Mouse (Mus musculus) heart, embryonic 14.5 days (tissue): Measurements from ENCODE around the gene Fzd1. TPM values are rescaled to one million over a fixed set of nuclear protein-coding genes. Genes with fewer than 3 reads are reported as not detected.

Experiments
- ATAC-seq: fragments of 200-750 bp; cut with Nextera tagmentation; 2 replicates; pipeline ENCODE4 v1.8.0; 2017; ENCODE audit warnings: low read depth, moderate TSS enrichment; ENCODE audit not compliant: insufficient number of reproducible peaks, insufficient read depth, low FRiP score
- H3K27ac ChIP-seq, 2 experiments: fragments of 200-500 bp in 1 of 2; fragments of 300-500 bp in 1 of 2; sonication (generic) in 1 of 2; replicated peaks in 1 of 2; 2 replicates each; pipeline ENCODE4 v1.5.1; 2012 to 2014; ENCODE audit warnings: low read depth in 2 of 2, low read length in 2 of 2, control low read depth in 1 of 2, mild to moderate bottlenecking in 1 of 2, mixed read lengths in 1 of 2; ENCODE audit not compliant: control insufficient read depth in 1 of 2, insufficient read depth in 1 of 2
- H3K27me3 ChIP-seq: fragments of 300-500 bp; sonication (generic); 2 replicates; pipeline ENCODE4 v1.6.1; 2014; ENCODE audit warnings: mild to moderate bottlenecking, low read length, control low read depth; ENCODE audit not compliant: control insufficient read depth, insufficient read depth
- H3K36me3 ChIP-seq: fragments of 300-500 bp; sonication (generic); 2 replicates; pipeline ENCODE4 v1.6.1; 2014; ENCODE audit warnings: mild to moderate bottlenecking, control low read depth, low read length, mixed read lengths; ENCODE audit not compliant: control insufficient read depth, insufficient read depth
- H3K4me1 ChIP-seq, 2 experiments: fragments of 200-500 bp in 1 of 2; fragments of 300-500 bp in 1 of 2; sonication (generic) in 1 of 2; 2 replicates each; pipeline ENCODE4 v1.6.1; 2012 to 2014; ENCODE audit warnings: low read length in 2 of 2, control low read depth in 1 of 2, mixed read lengths in 1 of 2; ENCODE audit not compliant: control insufficient read depth in 2 of 2, insufficient read depth in 2 of 2
- H3K4me2 ChIP-seq: fragments of 300-500 bp; sonication (generic); 2 replicates; pipeline ENCODE4 v1.6.1; 2014; ENCODE audit warnings: mild to moderate bottlenecking, low read length
- H3K4me3 ChIP-seq, 2 experiments: fragments of 200-500 bp in 1 of 2; fragments of 300-500 bp in 1 of 2; sonication (generic) in 1 of 2; 2 replicates each; pipeline ENCODE4 v1.5.1; 2012 to 2014; ENCODE audit warnings: low read length in 2 of 2, mild to moderate bottlenecking in 2 of 2, control low read depth in 1 of 2, low read depth in 1 of 2, moderate library complexity in 1 of 2; ENCODE audit not compliant: control insufficient read depth in 1 of 2, insufficient read depth in 1 of 2
- H3K9ac ChIP-seq: fragments of 300-500 bp; sonication (generic); 2 replicates; pipeline ENCODE4 v1.6.1; 2014; ENCODE audit warnings: mild to moderate bottlenecking, low read length
- H3K9me3 ChIP-seq: fragments of 300-500 bp; sonication (generic); 2 replicates; pipeline ENCODE4 v1.6.1; 2016; ENCODE audit warnings: low read length, control low read depth; ENCODE audit not compliant: control insufficient read depth
- WGBS: fragments of 180-500 bp; shearing (Covaris S2); extraction: QIAGEN DNeasy Blood & Tissue Kit; methylation state at CpG from one replicate; pipeline ENCODE4 v1.1.7; 2014; 5-methylcytosine and 5-hydroxymethylcytosine counted together
- polyA plus RNA-seq: library from polyadenylated mRNA; unstranded; fragments of >200 nt; fragmentation: Nextera tagmentation; extraction: Ambion mirVana; gene quantifications from 2 replicates; pipeline ENCODE4 v1.2.1, GENCODE M21; 2014

Fzd1 gene
- 18.7 and 20.7 TPM in 2 replicates for polyA plus RNA-seq

- H3K36me3 ChIP-seq = peaks cover 9% of the 10 kb centered on the region; the same call in 1 of the 2 replicates
- no peaks in the 10 kb centered on the region for H3K27me3 ChIP-seq
- H3K27ac ChIP-seq = peak within 1 kb of the TSS; percentile 97 to 98
- H3K9me3 ChIP-seq = no peaks in the 10 kb centered on the region
- H3K4me2 ChIP-seq = peak within 1 kb of the TSS; percentile 95
- WGBS = under 1% methylated on average over 33 of the region's 33 CpGs
- H3K9ac ChIP-seq = peak within 1 kb of the TSS; percentile 99
- peak within 1 kb of the TSS; percentile 85 to 96 for H3K4me3 ChIP-seq
- peak; percentile 95 for ATAC-seq
- peaks cover 10 to 27% of the 10 kb centered on the region in 2 experiments; a peak in 3 of 4 replicates for H3K4me1 ChIP-seq
Observed at GRCm38 (mm10) chr5:4757902-4758301, at the start of gene Fzd1. TSS of gene Fzd1 (minus strand) at chr5:4758035.

GRCm38 (mm10) chr5:4805228-4805627 lies 47.4 kb upstream of the Fzd1 start:
- no peaks in the 10 kb centered on the region for H3K27me3 ChIP-seq
- WGBS = 70% methylated on average over 4 of the region's 4 CpGs
- no peaks in the 10 kb centered on the region for H3K9me3 ChIP-seq
- no peak overlapping the region for H3K4me2 ChIP-seq
- ATAC-seq = no peak
- H3K9ac ChIP-seq = no peak overlapping the region
- no peak overlapping the region for H3K4me3 ChIP-seq
- H3K4me1 ChIP-seq = no peaks in the 10 kb centered on the region; a peak in 1 of 4 replicates
- H3K36me3 ChIP-seq = no peaks in the 10 kb centered on the region
- H3K27ac ChIP-seq = no peak overlapping the region

- Histone ChIP-seq H3K4me2 (no peak overlapping the region), H3K27ac (no peak overlapping the region), H3K9me3 (no peaks in the 10 kb centered on the region), H3K27me3 (no peaks in the 10 kb centered on the region), H3K9ac (no peak overlapping the region), H3K36me3 (no peaks in the 10 kb centered on the region), H3K4me1 (no peaks in the 10 kb centered on the region; a peak in 1 of 4 replicates), H3K4me3 (no peak overlapping the region)
- WGBS = 64% methylated on average over 5 of the region's 5 CpGs
- ATAC-seq = no peak
Observed at GRCm38 (mm10) chr5:4803708-4804107, 45.9 kb upstream of the Fzd1 start.

- Histone ChIP-seq H3K4me3 (no peak overlapping the region), H3K27me3 (no peaks in the 10 kb centered on the region), H3K9me3 (no peaks in the 10 kb centered on the region), H3K4me1 (no peaks in the 10 kb centered on the region; a peak in 1 of 4 replicates), H3K27ac (no peak overlapping the region), H3K9ac (no peak overlapping the region), H3K36me3 (no peaks in the 10 kb centered on the region), H3K4me2 (no peak overlapping the region)
- ATAC-seq = no peak
Observed at GRCm38 (mm10) chr5:4801971-4802370, 44.1 kb upstream of the Fzd1 start.

GRCm38 (mm10) chr5:4801096-4801850 lies 43.4 kb upstream of the Fzd1 start:
- Histone ChIP-seq H3K9me3 (no peaks in the 10 kb centered on the region), H3K36me3 (no peaks in the 10 kb centered on the region), H3K27me3 (no peaks in the 10 kb centered on the region), H3K27ac (no peak overlapping the region), H3K4me3 (no peak overlapping the region), H3K4me2 (no peak overlapping the region), H3K4me1 (no peaks in the 10 kb centered on the region; a peak in 1 of 4 replicates), H3K9ac (no peak overlapping the region)
- WGBS = 78% methylated on average over 8 of the region's 8 CpGs
- no peak for ATAC-seq

- 70% methylated on average over 3 of the region's 3 CpGs for WGBS
- no peak overlapping the region for H3K4me2 ChIP-seq
- no peaks in the 10 kb centered on the region for H3K27me3 ChIP-seq
- no peak overlapping the region for H3K4me3 ChIP-seq
- H3K9me3 ChIP-seq = no peaks in the 10 kb centered on the region
- H3K9ac ChIP-seq = no peak overlapping the region
- ATAC-seq = no peak
- no peaks in the 10 kb centered on the region for H3K36me3 ChIP-seq
- peaks cover 0 to 3% of the 10 kb centered on the region in 2 experiments; a peak in 2 of 4 replicates for H3K4me1 ChIP-seq
- no peak overlapping the region for H3K27ac ChIP-seq
Observed at GRCm38 (mm10) chr5:4791219-4791618, 33.4 kb upstream of the Fzd1 start.

GRCm38 (mm10) chr5:4790265-4790664 lies 32.4 kb upstream of the Fzd1 start:
- Histone ChIP-seq H3K36me3 (no peaks in the 10 kb centered on the region), H3K27me3 (no peaks in the 10 kb centered on the region), H3K4me2 (no peak overlapping the region), H3K4me3 (no peak overlapping the region), H3K4me1 (peaks cover 0 to 4% of the 10 kb centered on the region in 2 experiments; a peak in 2 of 4 replicates), H3K27ac (no peak overlapping the region), H3K9ac (no peak overlapping the region), H3K9me3 (no peaks in the 10 kb centered on the region)
- 91% methylated on average over 4 of the region's 4 CpGs for WGBS
- no peak for ATAC-seq
